Mouse (Mus musculus) layer of hippocampus, adult 8-10 months (tissue): ENCODE results near the gene Cmtm1. TPM values are rescaled to one million over a fixed set of nuclear protein-coding genes. Genes with fewer than 3 reads are reported as not detected.
A peak's percentile ranks its signal among the peaks of the same experiment; 100 is the strongest.
"Not testable (repeated sequence)": the region's sequence is repeated elsewhere in the genome, so short reads cannot be mapped to it uniquely, and the experiment has no call there.

ENCODE experiments used
- DNase-seq, 2 experiments: peaks; one replicate each; pipeline ENCODE4 v3.0.0; 2022; ENCODE audit warnings: low spot score in 2 of 2
- total RNA-seq, 4 experiments: library from RNA; stranded (reverse); gene quantifications; 2 replicates each; pipeline ENCODE4 v1.2.4; 2022

Cmtm1 gene
- total RNA-seq: not detected

- DNase-seq: peak in 1 of 2 experiments; percentile 10
Measured at GRCm38 (mm10) chr8:104309441-104310155, at the start of gene Cmtm1, which contains the start of gene Gm45711. Gene Cmtm1 (minus strand): TSS chr8:104310145. Gene Gm45711 (minus strand): TSS chr8:104310081.

GRCm38 (mm10) chr8:104358637-104359036 is 48.7 kb upstream of the Cmtm1 start:
- DNase-seq: no peak

- no peak for DNase-seq
Measured at GRCm38 (mm10) chr8:104354504-104354903, 44.6 kb upstream of the Cmtm1 start.

- DNase-seq: no peak
Measured at GRCm38 (mm10) chr8:104353186-104353585, 43.2 kb upstream of the Cmtm1 start.

GRCm38 (mm10) chr8:104350047-104350446 is 40.1 kb upstream of the Cmtm1 start:
- DNase-seq: no peak

- no peak for DNase-seq
Measured at GRCm38 (mm10) chr8:104348971-104349370, 39.0 kb upstream of the Cmtm1 start.

- DNase-seq: no peak
Measured at GRCm38 (mm10) chr8:104346706-104347105, 36.8 kb upstream of the Cmtm1 start.

GRCm38 (mm10) chr8:104344622-104345021 is 34.7 kb upstream of the Cmtm1 start:
- DNase-seq: no peak

GRCm38 (mm10) chr8:104343957-104344356 is 34.0 kb upstream of the Cmtm1 start:
- DNase-seq: peak; percentile 75 to 85

- no peak for DNase-seq
Measured at GRCm38 (mm10) chr8:104342426-104342825, 32.5 kb upstream of the Cmtm1 start.

GRCm38 (mm10) chr8:104341678-104342077 is 31.7 kb upstream of the Cmtm1 start:
- no peak for DNase-seq

GRCm38 (mm10) chr8:104341106-104341561 is 31.2 kb upstream of the Cmtm1 start:
- DNase-seq: no peak

- peak; percentile 50 to 62 for DNase-seq
Measured at GRCm38 (mm10) chr8:104340233-104341105, 30.5 kb upstream of the Cmtm1 start.

GRCm38 (mm10) chr8:104339983-104340232 is 30.0 kb upstream of the Cmtm1 start:
- no peak for DNase-seq

GRCm38 (mm10) chr8:104339229-104339982 is 29.5 kb upstream of the Cmtm1 start, which contains the start of gene Cmtm3:
Gene Cmtm3 (plus strand): TSS chr8:104339410.
- DNase-seq: no peak

GRCm38 (mm10) chr8:104337890-104338289 is 27.9 kb upstream of the Cmtm1 start:
- DNase-seq: no peak

- no peak for DNase-seq
Measured at GRCm38 (mm10) chr8:104336806-104337205, 26.9 kb upstream of the Cmtm1 start.

GRCm38 (mm10) chr8:104334196-104334595 is 24.3 kb upstream of the Cmtm1 start:
- no peak for DNase-seq

- DNase-seq: no peak
Measured at GRCm38 (mm10) chr8:104333786-104334185, 23.8 kb upstream of the Cmtm1 start.

- DNase-seq: no peak
Measured at GRCm38 (mm10) chr8:104332665-104333631, 23.0 kb upstream of the Cmtm1 start.

GRCm38 (mm10) chr8:104321930-104322329 is 12.0 kb upstream of the Cmtm1 start, which contains the start of gene Cmtm2b:
Gene Cmtm2b (plus strand): TSS chr8:104322230.
- DNase-seq: not testable (repeated sequence)
